Mouse (Mus musculus) intestine, postnatal 0 days (tissue): ENCODE results near the gene Lmcd1. TPM values are rescaled to one million over a fixed set of nuclear protein-coding genes. Genes with fewer than 3 reads are reported as not detected.

ENCODE experiments used
- ATAC-seq: fragments of 200-750 bp; cut with Nextera tagmentation; 2 replicates; pipeline ENCODE4 v1.8.0; 2017; ENCODE audit warnings: mild to moderate bottlenecking, moderate TSS enrichment, moderate library complexity
- H3K27ac ChIP-seq: fragments of 300-500 bp; sonication (generic); 2 replicates; pipeline ENCODE4 v1.5.1; 2014; ENCODE audit warnings: mild to moderate bottlenecking, low read depth, low read length, moderate library complexity
- H3K27me3 ChIP-seq: fragments of 300-500 bp; sonication (generic); replicated peaks from 2 replicates; pipeline ENCODE4 v1.6.1; 2014; ENCODE audit warnings: low read length, mixed read lengths; ENCODE audit not compliant: control insufficient read depth, insufficient read depth
- H3K36me3 ChIP-seq: fragments of 300-500 bp; sonication (generic); 2 replicates; pipeline ENCODE4 v1.6.1; 2014; ENCODE audit warnings: mild to moderate bottlenecking, moderate library complexity; ENCODE audit not compliant: control insufficient read depth, insufficient read depth
- H3K4me1 ChIP-seq: fragments of 300-500 bp; sonication (generic); replicated peaks from 2 replicates; pipeline ENCODE4 v1.6.1; 2014; ENCODE audit warnings: antibody characterized with exemption, low read length, mixed read lengths; ENCODE audit not compliant: control insufficient read depth, insufficient read depth
- H3K4me2 ChIP-seq: fragments of 300-500 bp; sonication (generic); replicated peaks from 2 replicates; pipeline ENCODE4 v1.6.1; 2014; ENCODE audit warnings: low read depth, mild to moderate bottlenecking, moderate library complexity
- H3K4me3 ChIP-seq: fragments of 300-500 bp; sonication (generic); 2 replicates; pipeline ENCODE4 v1.5.1; 2014; ENCODE audit warnings: low read depth, low read length
- H3K9ac ChIP-seq: fragments of 300-500 bp; sonication (generic); 2 replicates; pipeline ENCODE4 v1.6.1; 2014; ENCODE audit warnings: mild to moderate bottlenecking, low read depth, low read length
- H3K9me3 ChIP-seq: fragments of 300-500 bp; sonication (generic); 2 replicates; pipeline ENCODE4 v1.6.1; 2016; ENCODE audit warnings: mixed run types; ENCODE audit not compliant: control insufficient read depth
- CTCF ChIP-seq: sonication (generic); IDR thresholded peaks from 2 replicates; pipeline ENCODE4 v1.5.1; 2016; ENCODE audit warnings: low read depth, mild to moderate bottlenecking, control low read depth, antibody characterized with exemption, moderate library complexity
- WGBS: fragments of 180-500 bp; shearing (Covaris S2); extraction: QIAGEN DNeasy Blood & Tissue Kit; methylation state at CpG from one replicate; pipeline ENCODE4 v1.1.7; 2014; 5-methylcytosine and 5-hydroxymethylcytosine counted together
- polyA plus RNA-seq: library from polyadenylated mRNA; unstranded; fragments of >200 nt; fragmentation: Nextera tagmentation; extraction: Ambion mirVana; gene quantifications from 2 replicates; pipeline ENCODE4 v1.2.1, GENCODE M21; 2015

Lmcd1 gene
- polyA plus RNA-seq, 1 experiment from 2014 or later, result 8.0 TPM

GRCm38 (mm10) chr6:112254967-112255366 lies 18.6 kb upstream of the Lmcd1 start:
- H3K27ac ChIP-seq, result no peak overlapping the region
- H3K4me3 ChIP-seq, result no peak overlapping the region
- no peaks in the 10 kb centered on the region for H3K36me3 ChIP-seq
- no peak overlapping the region for H3K9ac ChIP-seq
- no peaks in the 10 kb centered on the region for H3K27me3 ChIP-seq
- no peak overlapping the region for H3K4me2 ChIP-seq
- TF ChIP-seq CTCF, result no peak
- ATAC-seq, result no peak
- WGBS, result 81% methylated on average over 2 of the region's 2 CpGs
- H3K4me1 ChIP-seq, result no peaks in the 10 kb centered on the region
- no peaks in the 10 kb centered on the region for H3K9me3 ChIP-seq

GRCm38 (mm10) chr6:112255388-112256225 lies 18.0 kb upstream of the Lmcd1 start:
- Histone ChIP-seq H3K27me3 (no peaks in the 10 kb centered on the region), H3K9ac (no peak overlapping the region), H3K4me1 (no peaks in the 10 kb centered on the region), H3K9me3 (no peaks in the 10 kb centered on the region), H3K4me3 (no peak overlapping the region), H3K36me3 (no peaks in the 10 kb centered on the region), H3K4me2 (no peak overlapping the region), H3K27ac (no peak overlapping the region)
- ATAC-seq, result no peak
- TF ChIP-seq CTCF, result no peak
- 62% methylated on average over 11 of the region's 11 CpGs for WGBS

- Histone ChIP-seq H3K9me3 (no peaks in the 10 kb centered on the region), H3K4me1 (no peaks in the 10 kb centered on the region), H3K36me3 (no peaks in the 10 kb centered on the region), H3K9ac (no peak overlapping the region), H3K27me3 (no peaks in the 10 kb centered on the region), H3K4me2 (no peak overlapping the region), H3K4me3 (no peak overlapping the region), H3K27ac (no peak overlapping the region)
- WGBS, result 78% methylated on average over 6 of the region's 6 CpGs
- no peak for TF ChIP-seq CTCF
- ATAC-seq, result no peak
Observed at GRCm38 (mm10) chr6:112256599-112256998, 17.0 kb upstream of the Lmcd1 start.

DNA sequence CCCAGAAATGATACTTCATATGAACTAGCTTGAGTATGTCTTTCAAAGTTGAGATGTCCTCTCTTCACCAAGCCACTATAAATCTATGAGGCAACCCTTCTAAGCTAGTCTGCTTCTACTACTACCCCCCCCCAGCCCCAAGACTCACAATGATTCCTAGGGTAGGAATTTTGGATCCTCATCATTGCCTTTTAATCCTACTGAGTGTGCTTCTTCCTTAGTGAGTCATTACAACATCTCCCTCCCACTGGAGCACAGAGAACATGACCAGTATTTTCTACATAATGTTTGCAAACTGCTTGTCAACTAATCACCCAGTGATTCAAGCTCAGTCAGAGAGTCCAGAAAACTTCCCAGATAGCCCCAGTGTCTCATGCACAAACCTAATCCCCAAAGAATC lies 12.5 kb upstream of the Lmcd1 start:
- Histone ChIP-seq H3K4me1 (no peaks in the 10 kb centered on the region), H3K4me2 (no peak overlapping the region), H3K9ac (no peak overlapping the region), H3K27ac (no peak overlapping the region), H3K9me3 (no peaks in the 10 kb centered on the region), H3K27me3 (no peaks in the 10 kb centered on the region), H3K36me3 (no peaks in the 10 kb centered on the region), H3K4me3 (no peak overlapping the region)
- no peak for TF ChIP-seq CTCF
- no peak for ATAC-seq

- no peak for TF ChIP-seq CTCF
- Histone ChIP-seq H3K27me3 (no peaks in the 10 kb centered on the region), H3K9ac (no peak overlapping the region), H3K9me3 (no peaks in the 10 kb centered on the region), H3K27ac (no peak overlapping the region), H3K4me3 (no peak overlapping the region), H3K36me3 (no peaks in the 10 kb centered on the region), H3K4me1 (no peaks in the 10 kb centered on the region), H3K4me2 (no peak overlapping the region)
- WGBS, result 92% methylated on average over 1 of the region's 1 CpGs
- ATAC-seq, result no peak
Observed at GRCm38 (mm10) chr6:112264321-112264720, 9.2 kb upstream of the Lmcd1 start.

GRCm38 (mm10) chr6:112266631-112267030 lies 6.9 kb upstream of the Lmcd1 start:
- 36% methylated on average over 1 of the region's 1 CpGs for WGBS
- H3K9me3 ChIP-seq, result no peaks in the 10 kb centered on the region
- H3K4me3 ChIP-seq, result no peak overlapping the region
- no peak overlapping the region for H3K9ac ChIP-seq
- no peak overlapping the region for H3K4me2 ChIP-seq
- H3K27me3 ChIP-seq, result no peaks in the 10 kb centered on the region
- no peaks in the 10 kb centered on the region for H3K36me3 ChIP-seq
- no peak for TF ChIP-seq CTCF
- no peaks in the 10 kb centered on the region for H3K4me1 ChIP-seq
- ATAC-seq, result no peak
- H3K27ac ChIP-seq, result no peak overlapping the region
